In the genomic region with DNA sequence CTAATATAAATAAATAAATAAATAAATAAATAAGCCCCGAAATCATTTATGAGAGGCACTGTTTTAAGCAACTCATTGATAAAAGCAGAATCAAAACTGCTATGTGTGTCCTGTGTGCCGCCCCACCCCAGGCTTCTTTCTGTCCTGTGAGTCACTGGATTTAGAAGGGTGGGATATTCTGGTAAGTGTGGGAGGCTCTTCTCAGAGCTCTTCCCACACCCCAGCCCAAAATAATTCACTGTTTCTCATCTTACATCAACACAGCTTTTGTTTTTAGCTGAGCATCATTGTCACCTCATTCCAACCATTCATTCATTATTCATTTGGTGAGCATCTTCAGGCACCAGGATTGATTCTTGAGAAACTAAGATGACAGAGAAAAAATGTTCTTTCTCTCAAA, we compare ENCODE assay signal across 26 mouse cellular contexts.
DNase-seq lines count a peak whose midpoint lies in the region; ATAC-seq and TF ChIP-seq lines count a peak whose summit lies in the region.
"Had no signal": no experiment of that assay in that cellular context is flagged by ENCODE, and none has a peak within 500 bp of the region (broad histone marks: within the 10 kb centered on the region; RNA-seq: fewer than 3 reads in every experiment).

No protein-coding gene starts in this region.

- intact Hi-C loops in left cerebral cortex, adult 2 months (cut with DNase I): loop anchor here (2.0 to 5.0 kb wide), 2 partner anchors 62 to 117 kb away; a partner anchor contains a TSS
- intact Hi-C loops in left cerebral cortex, postnatal 25 days (cut with DNase I): loop anchor here (5.0 kb wide), 2 partner anchors 62 to 117 kb away; a partner anchor contains a TSS

- ATAC-seq in cerebellum, adult (ENCODE audit: insufficient number of reproducible peaks, low FRiP score, low TSS enrichment): no peak
- ATAC-seq in megakaryocyte-erythroid progenitor cell, adult 5-6 weeks (replicated peaks; ENCODE audit: low FRiP score, low TSS enrichment, poor library complexity, severe bottlenecking): no peak
- ATAC-seq: CD4-positive, CD25-positive, alpha-beta regulatory T cell, adult 4 months; forebrain, postnatal 0 days; inflammation-experienced regulatory T-cells, adult 6 months; midbrain, embryonic 16.5 days had no signal

- no peak for TF ChIP-seq CTCF in left cerebral cortex, adult 2 months (IDR thresholded peaks at IDR 0.05)

- H3K27ac ChIP-seq in left cerebral cortex, adult 2 months: no peak overlapping the region
- H3K27ac ChIP-seq: embryonic facial prominence, embryonic 10.5 days; embryonic facial prominence, embryonic 15.5 days; forebrain, embryonic 12.5 days; heart, adult 2 months; hindbrain, embryonic 10.5 days; hindbrain, embryonic 15.5 days; limb, embryonic 13.5 days; lung, embryonic 15.5 days had no signal

- no peak overlapping the region for H3K4me3 ChIP-seq in left cerebral cortex, adult 2 months
- H3K4me3 ChIP-seq: embryonic facial prominence, embryonic 10.5 days; embryonic facial prominence, embryonic 15.5 days; forebrain, embryonic 12.5 days; heart, adult 2 months; heart, embryonic 12.5 days; hindbrain, embryonic 10.5 days; hindbrain, embryonic 15.5 days; limb, embryonic 13.5 days; lung, embryonic 15.5 days had no signal

- DNase-seq in left cerebral cortex, adult 11 months (ENCODE audit: low spot score): peak; percentile 18
- no peak for DNase-seq in left cerebral cortex, adult 2 months (ENCODE audit: extremely low spot score in 1 of 2, low spot score in 2 of 2)
- DNase-seq in frontal cortex, postnatal 36 days (ENCODE audit: low spot score in 2 of 2): peak; percentile 24 to 54
- peak; percentile 4 to 91 for DNase-seq in left cerebral cortex, postnatal 25 days (ENCODE audit: low spot score in 2 of 2)
- DNase-seq in telencephalon, adult 2 months (ENCODE audit: low read depth, low spot score): peak; percentile 85
- DNase-seq: adrenal gland, postnatal 36 days; cerebellum, adult 8-10 months; cerebellum, postnatal 25 days; forebrain, postnatal 0 days; heart, adult 2 months; kidney, adult 11 months; kidney, postnatal 4 days; thymus, postnatal 4 days had no signal

Comparison
In these comparisons a context has a peak if more than half of its experiments do, and no peak if none do; other contexts are left out.
1. DNase-seq: peak in left cerebral cortex, adult 11 months (single experiment), frontal cortex, postnatal 36 days (2 of 2), left cerebral cortex, postnatal 25 days (2 of 2) and telencephalon, adult 2 months (single experiment); none in left cerebral cortex, adult 2 months (0 of 2).